Mouse (Mus musculus) lung, postnatal 0 days (tissue): ENCODE data around the gene Vmn2r120. TPM values are rescaled to one million over a fixed set of nuclear protein-coding genes. Genes with fewer than 3 reads are reported as not detected.
"Not testable (repeated sequence)": the region's sequence is repeated elsewhere in the genome, so short reads cannot be mapped to it uniquely, and the experiment has no call there.

Source experiments
- ATAC-seq: fragments of 200-750 bp; cut with Nextera tagmentation; 2 replicates; pipeline ENCODE4 v1.8.0; 2017; ENCODE audit warnings: moderate library complexity
- DNase-seq: peaks from one replicate; pipeline ENCODE4 v3.0.0-alpha.2; 2016; ENCODE audit warnings: low spot score
- H3K27ac ChIP-seq: fragments of 300-500 bp; sonication (generic); 2 replicates; pipeline ENCODE4 v1.5.1; 2014; ENCODE audit warnings: antibody characterized with exemption, mild to moderate bottlenecking, low read length, mixed read lengths
- H3K27me3 ChIP-seq: fragments of 300-500 bp; sonication (generic); replicated peaks from 2 replicates; pipeline ENCODE4 v1.6.1; 2014; ENCODE audit warnings: low read length, mixed read lengths; ENCODE audit not compliant: insufficient read depth
- H3K36me3 ChIP-seq: fragments of 300-500 bp; sonication (generic); 2 replicates; pipeline ENCODE4 v1.6.1; 2014; ENCODE audit warnings: low read length, mixed read lengths; ENCODE audit not compliant: insufficient read depth
- H3K4me1 ChIP-seq: fragments of 300-500 bp; sonication (generic); 2 replicates; pipeline ENCODE4 v1.6.1; 2014; ENCODE audit warnings: antibody characterized with exemption, low read depth, low read length, mixed read lengths; ENCODE audit not compliant: insufficient read depth
- H3K4me2 ChIP-seq: fragments of 300-500 bp; sonication (generic); replicated peaks from 2 replicates; pipeline ENCODE4 v1.6.1; 2014; ENCODE audit warnings: low read depth, mild to moderate bottlenecking, low read length, moderate library complexity, mixed read lengths
- H3K4me3 ChIP-seq: fragments of 300-500 bp; sonication (generic); 2 replicates; pipeline ENCODE4 v1.5.1; 2014; ENCODE audit warnings: low read depth, low read length
- H3K9ac ChIP-seq: fragments of 300-500 bp; sonication (generic); replicated peaks from 2 replicates; pipeline ENCODE4 v1.6.1; 2014; ENCODE audit warnings: low read depth, mild to moderate bottlenecking
- H3K9me3 ChIP-seq: fragments of 300-500 bp; sonication (generic); 2 replicates; pipeline ENCODE4 v1.6.1; 2016; ENCODE audit warnings: low read length, mixed read lengths
- CTCF ChIP-seq: IDR thresholded peaks from 2 replicates; pipeline ENCODE4 v1.5.1; 2016; ENCODE audit warnings: antibody characterized with exemption, mild to moderate bottlenecking
- EP300 ChIP-seq: IDR thresholded peaks from 2 replicates; pipeline ENCODE4 v1.6.1; 2016; ENCODE audit warnings: antibody characterized with exemption, mild to moderate bottlenecking, control low read depth
- WGBS: fragments of 180-500 bp; shearing (Covaris S2); extraction: QIAGEN DNeasy Blood & Tissue Kit; methylation state at CpG from one replicate; pipeline ENCODE4 v1.1.7; 2014; 5-methylcytosine and 5-hydroxymethylcytosine counted together
- polyA plus RNA-seq: library from polyadenylated mRNA; unstranded; fragments of >200 nt; fragmentation: Nextera tagmentation; extraction: Ambion mirVana; gene quantifications from 2 replicates; pipeline ENCODE4 v1.2.1, GENCODE M21; 2015

Vmn2r120 gene
- not detected in 2 replicates for polyA plus RNA-seq

DNA sequence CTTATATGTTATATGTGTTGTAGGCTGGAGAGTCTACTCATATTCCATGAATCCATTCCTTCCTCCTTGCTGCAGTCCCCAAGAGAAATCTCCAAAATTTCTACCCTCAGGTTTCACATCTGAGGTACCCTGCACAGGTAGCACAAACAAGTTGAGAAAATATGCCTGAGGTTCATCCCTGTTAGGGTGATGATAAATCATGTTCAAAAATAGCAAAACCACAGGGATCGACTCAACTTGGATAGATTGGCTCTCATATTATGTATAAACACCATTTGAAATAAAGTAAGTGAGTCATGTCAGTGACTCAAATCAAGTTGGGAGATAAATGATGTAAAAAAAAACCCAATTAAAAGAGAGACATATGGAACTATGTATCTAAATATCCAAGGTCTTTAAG, at the start of gene Vmn2r120:
Gene Vmn2r120, minus strand, starts transcription at position 101 of the 400 bp plus-strand sequence.
- no peak within 1 kb of the TSS for H3K4me2 ChIP-seq
- H3K36me3 ChIP-seq, result no peaks in the 10 kb centered on the region
- H3K4me1 ChIP-seq, result no peaks in the 10 kb centered on the region
- no peak for DNase-seq
- H3K9ac ChIP-seq, result no peak within 1 kb of the TSS
- H3K27me3 ChIP-seq, result no peaks in the 10 kb centered on the region
- H3K27ac ChIP-seq, result no peak within 1 kb of the TSS
- WGBS, result 73% methylated on average over 1 of the region's 1 CpGs
- H3K9me3 ChIP-seq, result no peaks in the 10 kb centered on the region
- no peak for ATAC-seq
- TF ChIP-seq CTCF (no peak), EP300 (no peak)
- H3K4me3 ChIP-seq, result no peak within 1 kb of the TSS

DNA sequence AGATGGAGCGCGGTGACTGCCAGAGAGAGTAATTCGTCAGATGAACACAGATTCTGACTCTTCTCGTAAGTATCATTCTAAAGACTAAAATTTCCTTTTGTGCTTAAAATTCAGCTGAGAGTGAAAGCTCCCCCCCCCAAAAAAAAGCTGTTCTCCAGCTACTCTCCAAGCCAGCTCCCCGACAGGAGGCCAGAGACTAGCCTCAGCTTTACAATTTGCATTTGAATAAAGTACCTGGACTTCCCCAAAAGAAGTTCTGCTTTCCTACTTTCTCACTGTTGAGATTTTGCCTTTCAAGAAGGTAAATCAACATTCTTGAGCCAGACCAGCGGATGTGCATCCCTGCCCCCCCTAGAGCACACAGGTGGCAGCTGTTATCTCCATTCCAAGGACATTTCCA, 42.0 kb upstream of the Vmn2r120 start:
- H3K4me3 ChIP-seq, H3K27me3 ChIP-seq, H3K27ac ChIP-seq, ATAC-seq, H3K36me3 ChIP-seq, H3K9me3 ChIP-seq, H3K4me2 ChIP-seq, H3K9ac ChIP-seq, DNase-seq, H3K4me1 ChIP-seq: not testable (repeated sequence)
- 74% methylated on average over 6 of the region's 6 CpGs for WGBS

DNA sequence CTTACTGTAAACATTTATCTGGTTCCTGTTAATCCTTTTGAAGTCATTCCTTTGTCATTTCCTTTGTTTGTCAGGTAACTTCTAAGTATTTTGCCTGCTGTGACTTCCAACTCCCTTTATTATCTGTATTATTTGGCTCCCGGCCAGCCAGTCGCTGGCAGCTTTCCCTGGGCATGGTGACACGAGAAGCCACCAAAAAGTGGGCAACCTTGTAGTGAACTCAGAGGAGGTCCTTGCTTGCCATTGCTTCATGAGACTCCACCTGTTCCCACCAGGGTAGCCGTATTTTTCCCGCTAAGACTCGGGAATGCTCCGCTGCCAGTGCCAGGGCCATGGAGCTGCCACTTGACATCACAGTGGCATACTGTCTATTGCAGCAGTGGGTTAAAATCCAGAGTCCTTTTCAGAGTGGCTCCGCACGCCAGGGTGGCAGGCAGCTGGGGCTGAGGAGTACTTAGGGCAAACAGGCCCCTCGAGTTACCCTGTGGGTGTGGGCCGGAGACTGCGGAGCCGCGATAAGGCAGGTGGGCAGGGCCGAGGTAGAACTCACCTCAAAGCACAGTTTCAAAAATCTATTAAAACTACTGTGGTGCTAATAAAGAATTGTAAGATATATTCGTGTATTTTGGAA, 28.9 kb upstream of the Vmn2r120 start:
- 54% methylated on average over 16 of the region's 16 CpGs for WGBS
- DNase-seq (peak; percentile 12), ATAC-seq (no peak)
- H3K27ac ChIP-seq, result no peak overlapping the region
- H3K4me3 ChIP-seq, result no peak overlapping the region
- no peak overlapping the region for H3K4me2 ChIP-seq
- H3K36me3 ChIP-seq, result no peaks in the 10 kb centered on the region
- TF ChIP-seq CTCF (no peak), EP300 (no peak)
- no peaks in the 10 kb centered on the region for H3K4me1 ChIP-seq
- no peak overlapping the region for H3K9ac ChIP-seq
- H3K27me3 ChIP-seq, result no peaks in the 10 kb centered on the region
- no peaks in the 10 kb centered on the region for H3K9me3 ChIP-seq

Other genes starting within 250 kb of the Vmn2r120 start
- 6.0 and 7.0 TPM in 2 replicates for gene Adgre1, start 186.8 kb downstream of the Vmn2r120 start, polyA plus RNA-seq
- not detected in 2 replicates for gene Gm21834, start 196.7 kb upstream of the Vmn2r120 start, polyA plus RNA-seq
- not detected in 2 replicates for gene Cntnap5c, start 224.1 kb upstream of the Vmn2r120 start, polyA plus RNA-seq